Mouse (Mus musculus) testis, adult 2 months (tissue): ENCODE results near the gene Egr2. TPM values are rescaled to one million over a fixed set of nuclear protein-coding genes. Genes with fewer than 3 reads are reported as not detected.

Experiments
- H3K27ac ChIP-seq: fragments of 200-500 bp; 2 replicates; pipeline ENCODE4 v1.5.1; 2012; ENCODE audit warnings: low read depth, low read length; ENCODE audit not compliant: control insufficient read depth, insufficient read depth
- H3K27me3 ChIP-seq: fragments of 200-500 bp; 2 replicates; pipeline ENCODE4 v1.6.1; 2012; ENCODE audit warnings: mild to moderate bottlenecking, low read length, moderate library complexity; ENCODE audit not compliant: control insufficient read depth, insufficient read depth
- H3K36me3 ChIP-seq: fragments of 200-500 bp; 2 replicates; pipeline ENCODE4 v1.6.1; 2012; ENCODE audit warnings: mild to moderate bottlenecking, low read length; ENCODE audit not compliant: control insufficient read depth, insufficient read depth
- H3K4me1 ChIP-seq: fragments of 200-500 bp; 2 replicates; pipeline ENCODE4 v1.6.1; 2012; ENCODE audit warnings: low read length; ENCODE audit not compliant: control insufficient read depth, insufficient read depth
- H3K4me3 ChIP-seq: fragments of 200-500 bp; 2 replicates; pipeline ENCODE4 v1.5.1; 2012; ENCODE audit warnings: low read depth, mild to moderate bottlenecking, low read length, moderate library complexity, mixed read lengths; ENCODE audit not compliant: control insufficient read depth
- CTCF ChIP-seq: fragments of 200-500 bp; IDR thresholded peaks from 2 replicates; pipeline ENCODE4 v1.5.1; 2012; ENCODE audit warnings: low read depth, mild to moderate bottlenecking, inconsistent platforms, low read length, moderate library complexity; ENCODE audit not compliant: control insufficient read depth, insufficient read depth, insufficient replicate concordance
- POLR2A ChIP-seq: fragments of 200-500 bp; IDR thresholded peaks from 2 replicates; pipeline ENCODE4 v1.6.1; 2012; ENCODE audit warnings: low read depth, mild to moderate bottlenecking, inconsistent platforms, low read length, moderate library complexity; ENCODE audit not compliant: control insufficient read depth
- polyA plus RNA-seq: library from polyadenylated mRNA; depleted of rRNA; stranded (reverse); fragments of >200 nt; gene quantifications from 2 replicates; pipeline ENCODE4 v1.2.3, GENCODE M21; 2012; rRNA removed

The Egr2 gene
- 0.46 and 2.1 TPM in 2 replicates for polyA plus RNA-seq

DNA sequence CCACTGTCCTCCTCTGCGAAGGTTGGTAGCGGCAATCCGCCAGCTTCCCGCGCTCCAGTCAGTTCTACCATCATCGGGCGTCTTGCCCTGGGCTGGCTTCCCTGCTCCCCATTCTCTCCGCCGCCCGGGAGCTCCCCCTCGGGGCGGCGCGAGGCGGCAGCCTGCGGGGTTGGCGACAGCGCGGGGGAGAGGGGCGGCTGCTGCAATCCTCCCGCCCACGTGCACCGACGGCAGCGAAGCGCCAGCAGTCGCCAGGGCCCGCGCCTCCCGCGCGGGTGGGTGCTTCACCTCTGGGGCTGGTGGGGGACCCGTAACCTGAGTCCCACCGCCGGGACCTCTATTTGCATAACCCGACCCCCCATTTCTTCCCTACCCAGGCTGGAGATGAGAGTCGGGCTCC is at the start of gene Egr2:
TSS of gene Egr2 (plus strand) at position 220 of the 400 bp plus-strand sequence.
- H3K27ac ChIP-seq: no peak within 1 kb of the TSS
- TF ChIP-seq CTCF (no peak), POLR2A (no peak)
- H3K27me3 ChIP-seq: peaks cover 3% of the 10 kb centered on the region; the same call in 1 of the 2 replicates
- peaks cover 33% of the 10 kb centered on the region for H3K4me1 ChIP-seq
- H3K4me3 ChIP-seq: peak within 1 kb of the TSS; percentile 7
- no peaks in the 10 kb centered on the region for H3K36me3 ChIP-seq

DNA sequence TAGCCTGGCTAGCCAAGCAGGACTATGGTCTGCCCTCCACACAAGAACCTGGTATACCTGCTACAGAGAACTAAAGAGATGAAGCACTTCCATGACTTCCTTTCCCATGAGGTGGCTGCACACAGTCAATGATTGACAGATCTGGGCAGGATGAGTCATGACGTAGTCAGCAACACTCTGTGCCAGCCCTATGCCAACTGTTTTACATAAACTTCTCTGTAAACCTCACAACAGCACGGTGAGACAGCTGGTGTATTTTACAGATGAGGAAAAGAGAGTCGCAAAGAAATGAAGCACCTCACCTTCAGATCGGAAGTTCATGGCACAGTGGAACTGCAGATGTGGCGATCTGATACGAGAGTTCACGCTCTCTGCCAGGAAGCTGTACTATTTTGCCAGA is 47.8 kb upstream of the Egr2 start:
- no peak for TF ChIP-seq POLR2A
- no peak for TF ChIP-seq CTCF
- H3K27me3 ChIP-seq: no peaks in the 10 kb centered on the region
- no peak overlapping the region for H3K27ac ChIP-seq
- H3K4me1 ChIP-seq: peaks cover 10% of the 10 kb centered on the region
- no peak overlapping the region for H3K4me3 ChIP-seq
- no peaks in the 10 kb centered on the region for H3K36me3 ChIP-seq

- no peak overlapping the region for H3K27ac ChIP-seq
- no peak for TF ChIP-seq CTCF
- TF ChIP-seq POLR2A: no peak
- H3K4me1 ChIP-seq: peaks cover 12% of the 10 kb centered on the region
- no peaks in the 10 kb centered on the region for H3K27me3 ChIP-seq
- no peak overlapping the region for H3K4me3 ChIP-seq
- H3K36me3 ChIP-seq: no peaks in the 10 kb centered on the region
These were observed 45.4 kb upstream of the Egr2 start for GRCm38 (mm10) chr10:67489836-67490235.

GRCm38 (mm10) chr10:67490632-67491031 is 44.6 kb upstream of the Egr2 start:
- H3K4me3 ChIP-seq: peak overlapping the region; percentile 37; the same call in 1 of the 2 replicates
- H3K27me3 ChIP-seq: no peaks in the 10 kb centered on the region
- TF ChIP-seq CTCF (no peak), POLR2A (no peak)
- H3K4me1 ChIP-seq: peaks cover 12% of the 10 kb centered on the region
- H3K36me3 ChIP-seq: no peaks in the 10 kb centered on the region
- H3K27ac ChIP-seq: no peak overlapping the region

DNA sequence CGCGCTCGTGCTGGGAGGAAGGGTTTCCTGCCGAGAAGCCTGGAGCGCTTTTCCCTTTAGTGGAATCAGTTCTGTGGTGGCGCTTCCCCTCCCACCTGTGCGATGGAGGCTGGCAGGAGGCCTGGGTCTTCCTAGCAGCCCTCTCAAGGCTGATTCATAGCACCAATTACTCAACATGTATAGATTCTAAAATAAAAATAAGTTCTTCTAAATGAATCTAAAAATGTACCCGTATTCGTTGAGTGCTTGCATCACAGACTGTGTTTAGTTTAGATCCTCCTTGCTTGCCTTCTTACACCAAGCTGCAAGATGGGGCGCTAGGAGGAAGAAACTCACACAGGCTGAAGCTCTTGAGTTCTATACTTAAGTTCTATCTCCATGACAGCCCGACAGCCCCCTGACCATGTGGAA is 43.1 kb upstream of the Egr2 start:
- Histone ChIP-seq H3K27me3 (no peaks in the 10 kb centered on the region), H3K27ac (no peak overlapping the region), H3K4me1 (peaks cover 12% of the 10 kb centered on the region), H3K4me3 (peak overlapping the region; percentile 77), H3K36me3 (no peaks in the 10 kb centered on the region)
- no peak for TF ChIP-seq CTCF
- TF ChIP-seq POLR2A: no peak

DNA sequence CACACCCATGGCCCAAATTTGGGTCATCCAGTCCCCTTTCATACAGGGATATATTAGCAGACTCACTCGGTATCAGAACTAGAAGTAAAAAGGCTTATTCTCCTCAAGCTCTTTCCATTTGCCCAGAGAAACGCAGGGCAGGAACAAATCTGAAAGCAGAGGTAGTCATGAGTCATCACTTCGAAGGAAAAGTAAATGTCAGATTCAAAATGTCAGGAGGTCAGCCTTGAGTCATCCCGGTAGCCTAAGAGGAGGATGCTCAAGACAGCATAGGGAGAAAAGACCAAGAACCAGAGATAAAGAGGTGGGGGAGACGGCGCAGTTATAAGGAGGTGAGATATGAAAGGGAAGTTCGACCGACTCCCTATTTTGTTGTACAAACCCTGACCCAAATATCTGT is 41.7 kb upstream of the Egr2 start:
- H3K27me3 ChIP-seq: no peaks in the 10 kb centered on the region
- peak overlapping the region; percentile 60 for H3K4me3 ChIP-seq
- H3K27ac ChIP-seq: no peak overlapping the region
- H3K36me3 ChIP-seq: no peaks in the 10 kb centered on the region
- H3K4me1 ChIP-seq: peaks cover 12% of the 10 kb centered on the region
- TF ChIP-seq CTCF: no peak
- no peak for TF ChIP-seq POLR2A

DNA sequence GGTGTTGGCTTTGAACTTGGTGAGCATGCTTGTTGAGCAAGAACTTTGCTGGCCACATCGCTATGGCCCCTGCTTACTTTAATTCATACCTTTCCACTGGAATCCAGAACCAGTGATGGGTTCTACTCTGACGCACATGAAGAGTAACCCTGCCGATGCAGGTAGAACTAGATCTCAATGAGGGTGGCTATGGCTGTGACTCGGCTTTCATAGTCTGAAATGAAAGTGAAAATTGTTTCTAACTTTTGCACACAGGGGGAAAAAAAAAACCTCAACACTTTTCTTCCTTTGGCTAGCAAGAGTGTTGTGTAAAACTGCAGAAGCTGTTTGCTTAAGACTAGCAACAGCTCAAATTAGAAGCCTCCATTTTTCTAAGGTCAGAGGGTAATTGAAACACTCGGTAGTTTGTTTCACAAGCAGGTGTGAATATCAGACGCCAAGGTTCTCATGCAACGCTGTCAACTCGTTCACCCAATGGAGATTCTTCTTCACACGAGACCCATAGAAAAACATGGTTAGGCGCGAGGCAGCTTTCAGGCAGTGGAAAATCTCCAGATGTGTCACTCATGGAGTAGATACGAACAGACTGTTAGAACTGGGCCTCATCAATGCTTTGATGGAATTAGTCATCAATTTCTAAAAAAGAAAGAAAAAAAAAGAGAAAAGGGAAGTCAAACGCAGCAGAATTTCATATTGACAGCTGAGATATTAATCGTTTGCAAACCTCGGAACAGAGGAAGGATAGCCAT is 38.0 kb upstream of the Egr2 start:
- TF ChIP-seq POLR2A: no peak
- TF ChIP-seq CTCF: no peak
- Histone ChIP-seq H3K36me3 (no peaks in the 10 kb centered on the region), H3K27ac (no peak overlapping the region), H3K4me1 (peaks cover 2% of the 10 kb centered on the region; the same call in 1 of the 2 replicates), H3K27me3 (no peaks in the 10 kb centered on the region), H3K4me3 (no peak overlapping the region)
